Mouse (Mus musculus) spleen, embryonic (tissue): ENCODE measurements around the gene Gls.

ENCODE experiments used
- CTCF ChIA-PET: fragments of 350-600 bp; sonication (Branson Sonifier 250); formaldehyde crosslinking; loops from one replicate; lab custom pipeline; 2022; lab: Charles Lee

The Gls gene

DNA sequence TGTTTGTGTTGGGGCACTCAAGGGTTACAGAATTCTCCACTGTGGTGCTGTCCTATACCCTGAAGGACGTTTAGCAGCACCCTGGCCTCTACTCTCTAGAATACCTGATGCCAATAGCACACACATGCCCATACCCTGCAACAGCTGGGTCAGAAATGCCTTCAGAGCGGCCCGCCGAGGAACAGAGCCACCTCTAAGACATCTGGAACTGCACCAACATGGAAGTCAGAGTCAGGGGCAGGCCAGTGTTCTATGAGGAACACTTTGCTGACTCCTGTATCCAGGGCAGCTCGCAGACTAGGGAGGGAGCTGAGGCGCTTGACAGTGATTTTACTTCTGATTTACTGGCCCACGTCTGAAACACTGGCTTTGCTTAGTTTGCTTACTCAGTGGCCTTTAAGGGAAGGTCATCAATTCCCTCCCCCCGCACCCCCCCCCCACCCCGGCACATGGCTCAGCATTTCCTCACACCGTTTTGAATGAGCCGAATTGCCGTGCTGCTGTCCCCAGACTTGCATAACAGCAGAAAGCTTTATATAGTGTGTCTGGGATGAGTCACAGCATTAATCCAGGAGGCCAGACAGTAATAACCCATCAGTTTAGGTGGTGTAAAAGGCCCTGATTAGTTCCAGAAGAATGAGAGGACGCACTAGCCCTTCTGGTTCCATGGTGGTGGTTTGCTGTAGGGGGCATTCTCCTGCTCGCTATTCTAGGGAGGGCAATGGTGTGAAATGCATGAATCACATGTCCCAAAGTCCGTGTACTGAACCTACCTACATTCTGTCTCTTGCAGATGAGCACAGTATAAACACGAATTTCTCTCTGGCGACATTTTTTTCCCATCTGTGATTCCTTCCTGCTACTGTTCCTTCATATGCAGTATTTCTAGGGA is 74.3 kb downstream of the Gls start:
- CTCF ChIA-PET, result no interaction called here

DNA sequence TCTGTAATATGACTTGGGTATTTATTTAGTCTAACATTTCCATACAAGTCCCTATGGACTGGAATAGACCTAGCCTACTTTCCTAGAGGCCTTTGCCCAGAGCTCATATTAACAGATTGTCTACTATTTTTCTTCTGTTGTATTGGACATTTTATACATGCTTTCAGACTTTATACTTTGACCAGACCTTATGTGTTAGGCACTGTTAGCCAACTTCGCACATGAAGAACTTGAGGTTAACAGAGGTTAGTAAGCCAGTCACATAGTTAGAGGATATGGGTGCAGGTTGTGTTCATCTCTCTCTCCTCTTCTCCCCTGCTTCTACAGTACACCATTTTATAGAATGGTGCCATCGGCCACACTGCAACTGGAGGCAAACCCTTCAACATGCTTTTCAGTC is 75.0 kb downstream of the Gls start:
- CTCF ChIA-PET, result no interaction called here

DNA sequence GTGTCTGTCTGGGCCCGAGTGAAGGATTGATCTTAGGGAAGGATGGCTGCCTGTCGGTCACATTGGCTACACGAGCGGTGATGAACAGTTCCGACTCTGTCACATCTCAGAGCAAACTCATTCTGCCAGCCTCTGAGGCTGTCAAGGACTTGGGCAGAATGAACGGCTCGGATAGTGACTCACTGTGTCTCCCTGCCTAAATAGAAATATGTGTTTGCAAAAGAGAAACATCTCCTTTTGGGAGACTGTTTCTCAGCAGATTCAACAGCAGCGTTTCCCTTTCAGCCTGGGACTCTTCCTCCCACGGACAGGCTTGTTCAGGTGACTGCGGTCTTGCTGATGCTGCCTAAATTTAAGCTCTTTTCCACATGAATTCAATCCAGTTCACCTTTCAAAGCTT is 76.7 kb downstream of the Gls start:
- CTCF ChIA-PET, result interaction anchor here (1.2 kb wide), 1 partner anchor 26 kb away, joined by 3 read pairs; no protein-coding TSS in a partner anchor

DNA sequence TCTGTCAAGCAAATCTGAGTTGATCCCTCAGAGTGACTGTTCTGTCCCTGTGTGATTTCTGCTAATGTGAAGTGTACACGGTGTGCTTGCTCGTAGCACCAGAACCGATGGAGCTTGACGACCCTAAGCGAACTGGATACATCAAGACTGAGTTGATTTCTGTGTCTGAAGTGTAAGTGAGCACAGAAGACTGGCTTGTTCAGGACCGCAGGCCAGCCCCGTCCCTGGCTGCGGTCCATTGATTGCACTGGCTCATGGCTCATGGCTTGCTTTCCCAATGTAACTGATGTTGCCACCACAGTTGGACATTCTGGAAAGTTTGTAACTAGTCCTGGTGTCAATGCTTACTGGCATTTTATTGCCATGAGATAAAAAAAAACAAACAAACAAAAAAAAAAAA is 78.1 kb downstream of the Gls start:
- CTCF ChIA-PET, result no interaction called here

DNA sequence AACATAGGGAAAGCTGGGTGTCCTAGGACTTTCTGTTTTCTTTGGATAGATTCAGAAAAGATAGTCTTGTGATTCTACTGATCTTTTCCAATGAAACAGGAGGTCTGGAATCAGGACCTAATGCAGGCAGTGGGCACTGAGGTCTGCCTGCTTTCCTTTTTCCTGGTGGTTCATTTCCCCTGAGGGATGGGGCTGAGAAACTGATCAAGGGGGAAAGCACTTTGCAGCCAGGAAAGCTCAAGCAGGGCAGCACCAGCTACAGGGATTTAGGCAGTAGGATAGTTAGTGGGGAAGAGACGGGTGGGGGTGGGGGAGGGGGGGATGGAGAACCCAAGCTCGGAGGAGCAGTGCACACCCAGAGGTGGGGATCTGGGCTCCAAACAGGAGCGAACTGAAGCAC is 80.1 kb downstream of the Gls start:
- CTCF ChIA-PET, result interaction anchor here (0.6 kb wide), 1 partner anchor 259 kb away, joined by 6 read pairs; no protein-coding TSS in a partner anchor

DNA sequence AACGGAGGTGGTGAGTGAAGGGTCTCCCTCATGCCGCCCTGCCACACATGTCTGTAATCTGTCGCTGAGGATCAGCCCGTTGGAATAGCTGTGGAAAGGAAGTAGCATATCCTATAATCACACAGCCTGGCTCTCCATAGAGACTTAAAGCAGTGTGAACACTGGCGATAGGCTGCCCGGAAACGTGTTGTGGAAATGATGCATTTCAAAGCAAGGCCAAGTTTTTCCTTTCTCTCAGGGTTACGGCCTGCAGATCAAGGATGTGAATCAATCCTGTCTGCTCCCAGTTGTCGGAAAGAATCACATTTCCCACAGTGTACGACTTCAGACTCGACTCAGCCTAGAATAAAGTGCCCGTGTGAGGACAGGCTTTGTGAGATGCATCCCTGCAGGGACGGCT is 80.7 kb downstream of the Gls start:
- CTCF ChIA-PET, result interaction anchor here (0.6 kb wide), 1 partner anchor 258 kb away, joined by 6 read pairs; no protein-coding TSS in a partner anchor

DNA sequence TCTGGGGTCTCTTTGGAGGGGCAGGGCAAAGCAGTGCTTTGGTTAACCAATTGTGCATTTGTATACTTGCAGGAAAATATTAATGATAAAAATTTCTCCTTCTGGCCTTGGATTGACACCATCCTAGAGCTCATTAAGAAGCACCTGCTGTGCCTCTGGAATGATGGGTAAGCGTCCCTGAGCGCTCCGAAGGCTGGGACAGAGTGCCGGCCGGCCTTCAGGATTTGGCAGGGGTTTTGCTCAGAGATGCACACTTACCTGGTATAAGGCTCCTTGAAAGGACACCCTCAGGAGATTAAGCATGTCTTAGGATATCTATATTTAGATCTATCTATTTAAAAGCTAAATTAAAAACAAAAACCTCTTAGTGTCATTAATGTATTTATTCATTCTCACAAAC is 81.9 kb downstream of the Gls start:
- CTCF ChIA-PET, result no interaction called here

DNA sequence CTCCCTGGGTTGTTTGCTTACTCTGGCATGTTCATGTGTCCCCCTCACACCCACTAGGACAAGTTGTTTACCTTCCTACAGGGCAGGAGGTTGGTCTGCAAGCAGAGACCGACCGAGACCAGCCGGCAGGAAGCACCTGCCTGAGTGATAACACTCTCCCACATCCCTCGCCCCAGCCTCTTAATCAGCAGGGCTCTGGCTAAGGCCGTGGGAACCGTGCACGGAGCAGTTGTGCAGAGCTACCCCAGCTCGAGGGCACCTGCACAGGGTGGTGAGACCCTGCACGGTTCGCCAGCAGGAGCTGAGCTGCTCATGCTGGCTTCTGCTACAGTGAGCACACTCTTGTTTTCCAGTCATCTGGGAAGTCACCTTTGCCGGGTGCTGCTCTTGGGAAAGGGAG is 82.4 kb downstream of the Gls start:
- CTCF ChIA-PET, result no interaction called here

DNA sequence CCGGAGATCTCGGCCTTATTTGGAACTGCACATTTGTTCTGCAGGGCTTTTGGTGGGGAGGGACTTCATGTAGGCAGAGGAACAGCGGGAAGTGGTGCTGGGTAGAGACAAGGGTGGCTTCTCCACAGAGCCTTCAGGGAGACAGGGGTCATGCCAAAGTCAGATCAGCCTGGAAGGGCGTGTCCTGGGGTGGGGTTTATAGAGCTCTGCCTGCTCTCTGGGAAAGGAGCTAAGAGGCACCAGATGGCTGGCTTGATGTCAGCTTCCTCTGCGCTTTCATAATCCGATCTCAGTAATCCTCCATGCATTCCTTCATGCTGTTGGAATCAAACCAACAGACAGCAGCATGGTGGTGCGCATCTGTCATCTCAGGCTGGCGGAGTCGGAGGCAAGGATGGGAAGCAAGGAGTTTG is 83.1 kb downstream of the Gls start:
- CTCF ChIA-PET, result interaction anchor here (0.6 kb wide), 1 partner anchor 101 kb away, joined by 10 read pairs; no protein-coding TSS in a partner anchor

DNA sequence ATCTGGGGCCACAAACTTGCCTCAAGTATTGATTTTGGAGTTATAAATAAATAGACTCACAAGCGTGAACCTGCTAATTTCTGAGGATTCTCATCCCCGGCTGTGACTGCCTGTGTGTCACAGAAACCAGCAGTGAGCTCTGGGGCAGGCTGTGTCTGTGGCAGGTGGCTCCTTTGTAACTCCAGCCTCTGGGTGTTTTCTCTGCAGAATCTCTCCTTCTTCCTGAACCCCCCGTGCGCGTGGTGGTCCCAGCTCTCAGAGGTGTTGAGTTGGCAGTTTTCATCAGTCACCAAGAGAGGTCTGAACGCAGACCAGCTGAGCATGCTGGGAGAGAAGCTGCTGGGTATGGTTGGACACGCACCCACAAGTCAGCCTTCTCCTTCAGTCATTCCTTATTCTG is 84.3 kb downstream of the Gls start:
- CTCF ChIA-PET, result interaction anchor here (0.6 to 0.9 kb wide), 2 partner anchors 31 to 328 kb away, joined by 3 read pairs; no protein-coding TSS in a partner anchor

DNA sequence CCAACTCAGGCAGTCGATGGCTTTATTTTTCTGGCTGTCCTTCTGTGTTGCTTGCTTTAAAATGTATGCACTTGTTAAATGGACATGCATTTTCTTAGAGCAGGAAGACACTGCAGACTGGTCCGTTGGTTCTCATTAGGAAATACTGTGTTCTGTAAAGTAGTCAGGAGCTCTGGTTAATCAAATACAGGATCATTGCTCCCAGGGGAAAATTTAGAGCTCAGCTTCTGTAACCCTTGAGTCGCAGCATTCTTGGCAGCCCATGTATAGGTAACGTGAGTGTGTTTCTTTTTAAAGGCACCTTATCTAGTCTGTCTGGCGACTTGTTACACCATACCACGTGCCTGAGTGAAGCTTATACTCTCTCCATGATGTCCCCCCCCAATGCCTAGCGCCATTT is 84.9 kb downstream of the Gls start:
- CTCF ChIA-PET, result interaction anchor here (0.6 to 0.9 kb wide), 2 partner anchors 31 to 329 kb away, joined by 3 read pairs; no protein-coding TSS in a partner anchor

DNA sequence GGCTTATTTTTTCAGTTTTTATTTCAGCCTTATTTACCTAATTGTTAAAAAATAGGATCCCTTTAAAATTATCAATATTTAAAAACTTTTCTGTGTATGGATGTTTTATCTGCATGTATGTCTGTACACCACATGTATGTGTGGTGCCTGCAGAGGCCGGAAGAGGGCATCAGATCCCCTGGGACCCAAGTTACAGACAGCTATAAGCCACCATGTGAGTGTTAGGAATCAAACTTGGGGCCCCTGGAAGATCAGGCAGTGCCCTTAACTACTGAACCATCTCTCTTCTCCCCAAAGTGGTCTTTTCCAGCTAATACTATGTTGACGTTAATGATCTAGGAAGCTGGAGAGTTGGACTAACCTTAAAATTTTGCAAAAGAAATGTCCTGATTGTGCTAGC is 85.6 kb downstream of the Gls start:
- CTCF ChIA-PET, result no interaction called here

DNA sequence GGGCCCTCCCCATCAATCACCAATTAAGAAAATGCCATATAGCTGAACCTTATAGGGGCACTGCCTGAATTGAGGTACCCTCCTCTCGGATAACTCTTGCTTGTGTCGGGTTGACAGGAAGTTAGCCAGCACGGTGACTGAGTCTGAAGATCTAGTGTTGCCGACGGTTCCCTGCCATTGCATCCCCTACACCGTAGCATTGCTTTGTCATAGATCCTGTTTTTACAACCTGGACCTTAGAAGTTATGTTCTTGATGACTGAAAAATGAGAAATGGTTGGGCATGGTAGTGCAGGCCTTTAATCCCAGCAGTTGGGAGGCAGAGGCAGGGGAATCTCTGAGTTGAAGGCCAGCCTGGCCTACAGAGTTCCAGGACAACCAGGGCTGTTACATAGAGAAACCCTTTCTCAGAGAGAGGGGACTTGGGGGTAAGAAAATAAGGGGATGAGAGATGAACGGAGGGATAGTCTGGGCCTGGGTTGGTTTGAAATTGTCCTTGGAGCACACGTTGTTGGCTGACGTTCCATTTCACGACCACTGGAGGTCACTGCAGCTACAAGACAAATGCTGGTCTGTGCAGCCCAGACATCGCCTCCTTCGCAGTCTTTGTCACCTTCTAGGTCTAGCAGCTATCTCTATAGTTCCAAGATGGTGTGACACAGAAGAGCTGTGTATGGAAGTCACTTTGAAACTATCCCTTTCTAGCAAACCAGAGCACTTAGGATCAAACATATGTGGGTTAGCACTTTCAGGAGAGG is 86.6 kb downstream of the Gls start:
- CTCF ChIA-PET, result interaction anchor here (0.6 kb wide), 1 partner anchor 1706 kb away, joined by 6 read pairs; no protein-coding TSS in a partner anchor

DNA sequence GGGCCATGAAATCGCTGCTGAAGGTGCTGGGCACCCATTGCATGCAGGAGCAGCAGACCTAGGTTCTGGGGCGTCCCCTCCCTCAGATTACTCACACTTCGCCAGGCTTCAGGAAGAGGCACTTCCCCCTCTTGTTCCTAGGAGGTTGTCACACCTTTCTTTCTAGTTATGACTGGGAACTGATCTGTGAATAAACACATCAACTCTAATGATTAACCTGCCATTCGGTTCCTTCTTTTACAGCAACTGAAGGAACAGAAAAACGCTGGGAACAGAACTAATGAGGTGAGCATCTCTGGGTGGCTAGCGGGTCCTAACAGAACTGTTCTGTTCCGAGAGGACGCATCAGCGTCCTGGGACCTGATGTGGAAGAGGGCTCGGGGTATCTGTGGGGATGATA is 88.1 kb downstream of the Gls start:
- CTCF ChIA-PET, result no interaction called here

DNA sequence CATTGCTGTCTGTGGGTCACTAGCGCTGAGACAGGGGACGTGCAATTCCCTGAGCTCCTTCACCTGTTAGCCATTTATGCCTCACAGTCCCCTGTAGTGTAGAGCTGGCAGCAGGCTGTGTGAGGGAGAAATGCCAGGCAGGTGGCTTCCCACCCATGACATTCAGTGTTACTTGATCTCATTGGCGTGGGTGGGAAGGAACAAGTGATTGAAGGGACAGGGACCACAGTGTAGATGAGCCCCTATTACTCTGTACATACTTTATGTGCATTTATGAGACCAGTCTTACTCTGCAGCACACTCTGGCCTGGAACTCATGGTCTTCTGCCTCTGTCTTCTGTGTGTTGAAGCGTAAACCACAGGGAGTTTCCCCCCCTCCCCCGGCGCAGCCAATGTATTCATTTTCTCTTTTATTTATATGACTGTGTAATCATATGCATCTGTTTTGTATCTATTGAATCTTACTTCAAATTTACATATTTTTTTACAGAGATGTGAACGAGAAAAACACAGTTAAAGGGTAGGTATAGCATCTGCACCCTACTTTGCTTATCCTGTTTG is 89.4 kb downstream of the Gls start:
- CTCF ChIA-PET, result interaction anchor here (0.6 to 1.0 kb wide), 2 partner anchors 32 to 1153 kb away, joined by 3 read pairs; no protein-coding TSS in a partner anchor

DNA sequence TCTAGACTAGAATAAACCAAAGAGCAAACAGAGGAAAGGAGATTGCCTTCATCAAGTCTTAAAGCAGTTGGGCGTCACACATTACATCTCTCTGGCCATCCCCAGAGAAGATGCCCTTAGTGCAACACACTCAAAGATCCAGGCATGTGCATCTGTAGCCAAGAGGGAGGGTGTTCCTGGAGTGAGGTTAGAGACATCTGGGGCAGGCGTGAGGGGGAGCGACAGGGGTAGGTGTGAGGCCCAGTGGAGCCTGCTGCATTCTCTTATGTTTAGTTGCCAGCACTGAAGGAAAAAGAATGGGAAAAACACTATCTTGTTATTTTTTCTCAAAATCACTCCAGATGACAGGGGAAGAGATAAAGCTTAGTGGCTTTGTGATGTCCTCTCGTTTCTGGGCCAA is 89.8 kb downstream of the Gls start:
- CTCF ChIA-PET, result interaction anchor here (0.6 to 1.0 kb wide), 2 partner anchors 32 to 1153 kb away, joined by 3 read pairs; no protein-coding TSS in a partner anchor

DNA sequence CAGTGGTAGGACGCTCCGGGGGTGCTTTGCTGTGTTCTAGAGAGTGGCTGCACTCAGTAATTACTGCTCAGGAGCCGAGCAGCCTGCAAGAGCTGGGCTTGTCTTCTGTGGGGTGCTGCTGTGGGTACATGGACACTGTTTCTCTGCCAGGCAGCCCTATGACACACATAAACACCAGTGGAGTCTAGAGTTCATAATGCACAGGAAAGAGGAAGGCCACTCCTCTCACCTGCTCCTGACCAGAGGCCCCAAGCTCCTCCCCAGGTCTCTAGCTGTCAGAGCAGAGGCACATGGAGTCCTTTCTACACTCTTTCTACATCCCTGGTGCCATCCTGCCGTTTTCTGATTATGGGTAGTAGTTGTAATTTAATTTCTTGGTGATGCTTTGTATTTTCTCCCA is 90.9 kb downstream of the Gls start:
- CTCF ChIA-PET, result interaction anchor here (0.6 kb wide), 1 partner anchor 299 kb away, joined by 3 read pairs; no protein-coding TSS in a partner anchor

DNA sequence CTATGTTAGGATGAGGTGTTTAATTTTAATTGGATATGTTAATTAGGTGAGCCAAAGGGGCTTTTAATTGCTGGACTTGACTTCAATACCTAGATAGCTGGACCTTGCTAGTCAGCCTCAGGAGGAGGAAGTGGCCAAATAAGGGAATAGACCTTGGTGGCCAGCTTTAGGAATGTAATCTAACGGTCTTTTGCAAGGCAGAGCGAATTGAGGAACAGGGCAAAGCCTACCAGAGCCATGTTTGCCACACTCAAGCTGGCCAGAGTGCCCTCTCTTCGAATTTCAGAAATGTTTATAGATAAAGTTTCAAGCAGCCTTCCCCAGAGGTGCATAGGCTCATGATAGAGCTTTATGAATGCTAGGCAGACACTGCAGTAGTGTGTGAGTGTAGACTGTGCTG is 91.5 kb downstream of the Gls start:
- CTCF ChIA-PET, result no interaction called here

DNA sequence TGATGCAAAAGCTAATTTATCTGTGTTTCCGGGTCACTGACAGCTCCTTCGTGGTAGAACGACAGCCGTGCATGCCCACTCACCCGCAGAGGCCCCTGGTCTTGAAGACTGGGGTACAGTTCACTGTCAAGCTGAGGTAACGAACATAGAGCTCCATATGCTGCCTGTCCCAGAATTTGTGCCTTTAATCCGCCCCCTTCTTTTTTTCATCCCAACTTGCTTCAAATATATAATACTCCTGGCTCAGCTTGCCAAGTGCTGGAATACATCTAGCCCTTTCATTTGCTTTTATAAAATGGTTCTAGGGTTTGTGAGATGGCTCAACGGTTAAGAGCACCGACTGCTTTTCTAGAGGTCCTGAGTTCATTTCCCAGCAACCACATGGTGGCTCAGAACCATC is 92.5 kb downstream of the Gls start:
- CTCF ChIA-PET, result no interaction called here

DNA sequence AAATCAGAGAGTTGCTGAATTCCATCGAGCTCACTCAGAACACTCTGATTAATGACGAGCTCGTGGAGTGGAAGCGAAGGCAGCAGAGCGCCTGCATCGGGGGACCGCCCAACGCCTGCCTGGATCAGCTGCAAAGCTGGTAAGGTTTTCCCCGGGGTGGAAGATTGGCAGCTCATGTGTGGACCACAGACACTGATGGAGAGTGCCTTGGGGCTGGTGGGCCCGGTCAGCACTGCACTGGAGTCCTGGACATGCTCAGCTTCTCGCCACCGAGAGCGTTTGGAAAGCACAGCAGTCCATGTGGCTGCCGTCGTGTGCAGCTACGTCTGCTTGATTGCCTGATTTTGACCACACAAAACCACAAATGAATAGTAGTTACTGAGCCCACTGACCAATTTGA is 95.7 kb downstream of the Gls start:
- CTCF ChIA-PET, result no interaction called here

DNA sequence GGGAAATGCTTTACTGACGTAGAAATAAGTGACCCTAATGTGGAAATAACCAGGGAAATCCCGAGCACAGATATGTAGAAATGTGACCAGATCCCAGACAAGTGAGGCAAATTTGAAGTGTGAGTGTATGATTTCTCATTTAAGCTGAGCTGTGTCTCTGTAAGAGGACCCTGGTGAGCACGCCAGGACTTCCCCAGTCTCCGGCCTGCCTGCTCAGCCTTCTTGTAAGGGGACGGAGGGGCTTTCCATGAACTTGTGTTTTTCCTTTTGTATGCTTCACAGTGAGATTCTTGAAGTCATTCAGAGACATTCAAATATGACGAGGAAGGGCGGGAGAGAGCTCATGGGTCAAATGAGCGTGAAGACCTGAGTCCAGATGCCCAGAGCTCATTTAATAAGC is 99.8 kb downstream of the Gls start:
- CTCF ChIA-PET, result no interaction called here
